In genomic region chr7:100488474-100489048, GRCm38 (mm10) we compare ENCODE assay signal across 14 mouse cellular contexts. TPM values are rescaled to one million over a fixed set of nuclear protein-coding genes. Genes with fewer than 3 reads are reported as not detected.
DNase-seq lines count a peak whose midpoint lies in the region; ATAC-seq and TF ChIP-seq lines count a peak whose summit lies in the region.
"Had no signal": no experiment of that assay in that cellular context is flagged by ENCODE, and none has a peak within 500 bp of the region (broad histone marks: within the 10 kb centered on the region; RNA-seq: fewer than 3 reads in every experiment).

No protein-coding gene starts in this region.

- peak overlapping the region; percentile 35; the same call in 1 of the 2 replicates for H3K9ac ChIP-seq in heart, embryonic 14.5 days (ENCODE audit: low read length)
- no peak overlapping the region for H3K9ac ChIP-seq in heart, adult 2 months (ENCODE audit: low read depth, low read length)
- peak overlapping the region; percentile 32 for H3K9ac ChIP-seq in forebrain, embryonic 14.5 days (ENCODE audit: low read length)
- H3K9ac ChIP-seq in stomach, embryonic 14.5 days (replicated peaks; ENCODE audit: low read depth, low read length): no peak overlapping the region
- H3K9ac ChIP-seq: embryonic facial prominence, embryonic 13.5 days had no signal

- no peaks in the 10 kb centered on the region for H3K36me3 ChIP-seq in heart, embryonic 14.5 days (ENCODE audit: control insufficient read depth, insufficient read depth, low read length)
- no peaks in the 10 kb centered on the region for H3K36me3 ChIP-seq in heart, adult 2 months (ENCODE audit: control insufficient read depth, insufficient read depth, low read length)
- no peaks in the 10 kb centered on the region for H3K36me3 ChIP-seq in forebrain, embryonic 14.5 days (ENCODE audit: control insufficient read depth, insufficient read depth, low read length)
- no peaks in the 10 kb centered on the region for H3K36me3 ChIP-seq in stomach, embryonic 14.5 days (ENCODE audit: control insufficient read depth, insufficient read depth, low read length)
- H3K36me3 ChIP-seq: embryonic facial prominence, embryonic 13.5 days; heart, embryonic 10.5 days had no signal

- H3K9me3 ChIP-seq in heart, embryonic 14.5 days (ENCODE audit: control insufficient read depth, low read length): no peaks in the 10 kb centered on the region
- no peaks in the 10 kb centered on the region for H3K9me3 ChIP-seq in forebrain, embryonic 14.5 days (replicated peaks; ENCODE audit: control insufficient read depth, low read length)
- no peaks in the 10 kb centered on the region for H3K9me3 ChIP-seq in stomach, embryonic 14.5 days (ENCODE audit: control insufficient read depth, low read depth, low read length)
- H3K9me3 ChIP-seq: embryonic facial prominence, embryonic 13.5 days; heart, embryonic 10.5 days had no signal

- no peak for DNase-seq in heart, adult 2 months
- peak; percentile 57 for DNase-seq in lung, postnatal 10 days
- DNase-seq in lung, postnatal 36 days: no peak
- DNase-seq in forebrain, embryonic 14.5 days (ENCODE audit: low spot score): peak; percentile 60
- no peak for DNase-seq in cerebellum, postnatal 36 days
- DNase-seq in thymus, adult 18-20 months: no peak
- DNase-seq: kidney, postnatal 10 days; thymus, postnatal 14 days had no signal

- no peak for ATAC-seq in heart, embryonic 14.5 days (ENCODE audit: insufficient number of reproducible peaks, insufficient read depth, low FRiP score, low read depth)
- peak; percentile 65 for ATAC-seq in forebrain, embryonic 14.5 days
- ATAC-seq in stomach, embryonic 14.5 days (ENCODE audit: insufficient number of reproducible peaks, insufficient read depth, low FRiP score, low read depth): no peak
- ATAC-seq: CD4-positive, CD25-positive, alpha-beta regulatory T cell, adult 4 months had no signal

- H3K79me2 ChIP-seq in heart, adult 2 months (replicated peaks; ENCODE audit: control insufficient read depth, insufficient read depth, low read length): no peaks in the 10 kb centered on the region

- TF ChIP-seq EP300 in heart, adult 2 months (IDR thresholded peaks at IDR 0.05; ENCODE audit: insufficient read depth, low read depth, low read length): no peak

- no peak for TF ChIP-seq POLR2A in heart, adult 2 months (IDR thresholded peaks at IDR 0.05; ENCODE audit: insufficient read depth, low read depth, low read length)

- H3K4me1 ChIP-seq in heart, embryonic 14.5 days (ENCODE audit: control insufficient read depth in 2 of 2, insufficient read depth in 2 of 2, low read length in 2 of 2): peaks cover 11 to 20% of the 10 kb centered on the region in 2 experiments; a peak in 3 of 4 replicates
- H3K4me1 ChIP-seq in heart, adult 2 months (ENCODE audit: control insufficient read depth, insufficient read depth, low read length): no peaks in the 10 kb centered on the region
- peaks cover 12% of the 10 kb centered on the region; the same call in 1 of the 2 replicates for H3K4me1 ChIP-seq in forebrain, embryonic 14.5 days (ENCODE audit: control insufficient read depth, insufficient read depth, low read length)
- H3K4me1 ChIP-seq in stomach, embryonic 14.5 days (ENCODE audit: control insufficient read depth, insufficient read depth, low read length): peaks cover 2% of the 10 kb centered on the region; the same call in 1 of the 2 replicates

- no peak overlapping the region for H3K4me2 ChIP-seq in heart, embryonic 14.5 days (ENCODE audit: low read length)
- no peak overlapping the region for H3K4me2 ChIP-seq in forebrain, embryonic 14.5 days (ENCODE audit: low read length)
- no peak overlapping the region; the same call in 1 of the 2 replicates for H3K4me2 ChIP-seq in stomach, embryonic 14.5 days (replicated peaks; ENCODE audit: low read depth, low read length)
- H3K4me2 ChIP-seq: embryonic facial prominence, embryonic 13.5 days had no signal

- no peaks in the 10 kb centered on the region for H3K27me3 ChIP-seq in heart, embryonic 14.5 days (ENCODE audit: control insufficient read depth, insufficient read depth, low read length)
- no peaks in the 10 kb centered on the region for H3K27me3 ChIP-seq in heart, adult 2 months (ENCODE audit: control insufficient read depth, insufficient read depth, low read length)
- H3K27me3 ChIP-seq in forebrain, embryonic 14.5 days (replicated peaks; ENCODE audit: control insufficient read depth, insufficient read depth, low read length): no peaks in the 10 kb centered on the region
- no peaks in the 10 kb centered on the region for H3K27me3 ChIP-seq in stomach, embryonic 14.5 days (ENCODE audit: control insufficient read depth, insufficient read depth, low read length)
- H3K27me3 ChIP-seq: embryonic facial prominence, embryonic 13.5 days had no signal

- intact Hi-C loops in heart, adult 2 months (cut with DNase I): no loop called here

- 28% methylated on average over 10 of the region's 10 CpGs for WGBS in heart, embryonic 14.5 days
- 29% methylated on average over 10 of the region's 10 CpGs for WGBS in heart, adult 2 months
- WGBS in forebrain, embryonic 14.5 days: 14% methylated on average over 10 of the region's 10 CpGs
- WGBS in stomach, embryonic 14.5 days: 20% methylated on average over 10 of the region's 10 CpGs

- H3K27ac ChIP-seq in heart, embryonic 14.5 days (replicated peaks in 1 of 2; ENCODE audit: control insufficient read depth in 1 of 2, insufficient read depth in 1 of 2, low read depth in 2 of 2, low read length in 2 of 2): no peak overlapping the region
- no peak overlapping the region for H3K27ac ChIP-seq in heart, adult 2 months
- peak overlapping the region; percentile 27; the same call in 1 of the 2 replicates for H3K27ac ChIP-seq in forebrain, embryonic 14.5 days (ENCODE audit: low read depth, low read length)
- H3K27ac ChIP-seq in stomach, embryonic 14.5 days (ENCODE audit: low read length): peak overlapping the region; percentile 13; the same call in 1 of the 2 replicates
- H3K27ac ChIP-seq: embryonic facial prominence, embryonic 13.5 days; heart, embryonic 10.5 days had no signal

- TF ChIP-seq CTCF in heart, adult 2 months (IDR thresholded peaks at IDR 0.05): no peak

- H3K4me3 ChIP-seq in heart, embryonic 14.5 days (ENCODE audit: control insufficient read depth in 1 of 2, insufficient read depth in 1 of 2, low read depth in 1 of 2, low read length in 2 of 2): no peak overlapping the region
- no peak overlapping the region for H3K4me3 ChIP-seq in heart, adult 2 months
- no peak overlapping the region for H3K4me3 ChIP-seq in forebrain, embryonic 14.5 days (ENCODE audit: low read depth, low read length)
- H3K4me3 ChIP-seq in stomach, embryonic 14.5 days (ENCODE audit: low read depth, low read length): no peak overlapping the region
- H3K4me3 ChIP-seq: embryonic facial prominence, embryonic 13.5 days; heart, embryonic 10.5 days had no signal

RNA-seq across cellular contexts. Expression of gene Ucp2, which starts 4.6 kb away (rescaled TPM):
- polyA plus RNA-seq in heart, embryonic 14.5 days (2014; fragmentation: Nextera tagmentation; extraction: Ambion mirVana): 127 and 130 TPM in 2 replicates
- 100 to 1,000 TPM; 245 to 496 TPM for total RNA-seq in heart, adult 2 months (2021)
- polyA plus RNA-seq in heart, adult 2 months (2012; rRNA removed): 109 and 193 TPM in 2 replicates
- polyA plus RNA-seq in forebrain, embryonic 14.5 days (2014; fragmentation: Nextera tagmentation; extraction: Ambion mirVana): 42.5 and 55.0 TPM in 2 replicates
- polyA plus RNA-seq in stomach, embryonic 14.5 days (2014; fragmentation: Nextera tagmentation; extraction: Ambion mirVana): 208 TPM in 2 replicates

RNA-seq across cellular contexts. Expression of gene Ucp3, which starts 15.8 kb away (rescaled TPM):
- polyA plus RNA-seq in heart, embryonic 14.5 days (2014; fragmentation: Nextera tagmentation; extraction: Ambion mirVana): 0.08 TPM in 2 replicates
- 10 to 100 TPM; 33.7 to 39.4 TPM for total RNA-seq in heart, adult 2 months (2021)
- 39.0 and 39.1 TPM in 2 replicates for polyA plus RNA-seq in heart, adult 2 months (2012; rRNA removed)
- not detected in 2 replicates for polyA plus RNA-seq in forebrain, embryonic 14.5 days (2014; fragmentation: Nextera tagmentation; extraction: Ambion mirVana)
- polyA plus RNA-seq in stomach, embryonic 14.5 days (2014; fragmentation: Nextera tagmentation; extraction: Ambion mirVana): not detected in 2 replicates
- polyA plus RNA-seq: CD4-positive, CD25-positive, alpha-beta regulatory T cell, adult 4 months; embryonic facial prominence, embryonic 13.5 days; limb, embryonic 11.5 days had no signal

RNA-seq across cellular contexts. Expression of gene Dnajb13, which starts 26.2 kb away (rescaled TPM):
- polyA plus RNA-seq in heart, embryonic 14.5 days (2014; fragmentation: Nextera tagmentation; extraction: Ambion mirVana): 0.15 TPM in 1 of 2 replicates, not detected in the other
- total RNA-seq in heart, adult 2 months (2021): not detected
- polyA plus RNA-seq in heart, adult 2 months (2012; rRNA removed): 0.32 and 1.2 TPM in 2 replicates
- 4.6 and 5.0 TPM in 2 replicates for polyA plus RNA-seq in forebrain, embryonic 14.5 days (2014; fragmentation: Nextera tagmentation; extraction: Ambion mirVana)
- polyA plus RNA-seq in stomach, embryonic 14.5 days (2014; fragmentation: Nextera tagmentation; extraction: Ambion mirVana): 0.35 and 0.42 TPM in 2 replicates

RNA-seq across cellular contexts. Expression of gene Coa4, which starts 48.3 kb away (rescaled TPM):
- 22.8 and 26.6 TPM in 2 replicates for polyA plus RNA-seq in heart, embryonic 14.5 days (2014; fragmentation: Nextera tagmentation; extraction: Ambion mirVana)
- total RNA-seq in heart, adult 2 months (2021): 10 to 100 TPM; 14.1 to 15.4 TPM
- polyA plus RNA-seq in heart, adult 2 months (2012; rRNA removed): 20.0 and 22.9 TPM in 2 replicates
- 13.7 and 19.0 TPM in 2 replicates for polyA plus RNA-seq in forebrain, embryonic 14.5 days (2014; fragmentation: Nextera tagmentation; extraction: Ambion mirVana)
- polyA plus RNA-seq in stomach, embryonic 14.5 days (2014; fragmentation: Nextera tagmentation; extraction: Ambion mirVana): 23.9 and 24.3 TPM in 2 replicates

Comparison
In these comparisons a context has a peak if more than half of its experiments do, and no peak if none do; other contexts are left out.
1. H3K9ac ChIP-seq: peak in heart, embryonic 14.5 days (single experiment) and forebrain, embryonic 14.5 days (single experiment); none in heart, adult 2 months (single experiment) and stomach, embryonic 14.5 days (single experiment).
2. DNase-seq: peak in lung, postnatal 10 days (single experiment) and forebrain, embryonic 14.5 days (single experiment); none in heart, adult 2 months (0 of 2), lung, postnatal 36 days (single experiment), cerebellum, postnatal 36 days (0 of 2) and thymus, adult 18-20 months (0 of 2).
3. RNA of gene Ucp3, which starts 15.8 kb away (polyA plus RNA-seq): 39.0 to 39.1 TPM in heart, adult 2 months; 0.08 TPM in heart, embryonic 14.5 days, not detected in forebrain, embryonic 14.5 days and not detected in stomach, embryonic 14.5 days; every median in the first group is over 10 times any median in the second.
4. H3K27ac ChIP-seq: peak in forebrain, embryonic 14.5 days (single experiment) and stomach, embryonic 14.5 days (single experiment); none in heart, embryonic 14.5 days (0 of 2) and heart, adult 2 months (single experiment).